Mouse (Mus musculus) heart, adult 8-10 months (tissue): ENCODE measurements around the gene Stfa2. TPM values are rescaled to one million over a fixed set of nuclear protein-coding genes. Genes with fewer than 3 reads are reported as not detected.
"Not testable (repeated sequence)": the region's sequence is repeated elsewhere in the genome, so short reads cannot be mapped to it uniquely, and the experiment has no call there.

ENCODE experiments used
- DNase-seq: peaks from one replicate; pipeline ENCODE4 v3.0.0; 2022; ENCODE audit warnings: low spot score
- total RNA-seq, 4 experiments: library from RNA; stranded (reverse); gene quantifications; 2 replicates each; pipeline ENCODE4 v1.2.4; 2022

The Stfa2 gene
- not detected for total RNA-seq

- DNase-seq = no peak
Measured at GRCm38 (mm10) chr16:36408357-36408756, at the start of gene Stfa2. TSS of gene Stfa2 (minus strand) at chr16:36408457.

- DNase-seq = no peak
Measured at GRCm38 (mm10) chr16:36455342-36455802, 47.1 kb upstream of the Stfa2 start, which contains the start of gene Stfa3. TSS of gene Stfa3 (minus strand) at chr16:36455392.

- not testable (repeated sequence) for DNase-seq
Measured at GRCm38 (mm10) chr16:36420979-36421378, 12.7 kb upstream of the Stfa2 start.

GRCm38 (mm10) chr16:36389060-36389459 is 19.2 kb downstream of the Stfa2 start:
- DNase-seq = no peak

GRCm38 (mm10) chr16:36367648-36368047 is 40.6 kb downstream of the Stfa2 start, which contains the start of gene BC100530:
TSS of gene BC100530 (minus strand) at chr16:36367748.
- not testable (repeated sequence) for DNase-seq

Other genes starting within 250 kb of the Stfa2 start
- gene Gm5483, start 224.2 kb downstream of the Stfa2 start, total RNA-seq = not detected
- gene Gm5416, start 198.1 kb downstream of the Stfa2 start, total RNA-seq = not detected
- not detected for gene 2010005H15Rik, start 187.0 kb downstream of the Stfa2 start, total RNA-seq
- gene Stfa1, start 131.5 kb downstream of the Stfa2 start, total RNA-seq = not detected
- gene BC117090, start 74.1 kb downstream of the Stfa2 start, total RNA-seq = not detected
- not detected for gene BC100530, start 40.7 kb downstream of the Stfa2 start, total RNA-seq
- not detected for gene Stfa3, start 46.9 kb upstream of the Stfa2 start, total RNA-seq
- gene Casr, start 153.7 kb upstream of the Stfa2 start, total RNA-seq = under 1 TPM in 2 of 4 experiments, not detected in 2; 0.16 to 0.54 TPM